Mouse (Mus musculus) ovary, postnatal 14 days (tissue): ENCODE results near the gene Plekha5.

Source experiments
- DNase-seq: peaks from one replicate; pipeline ENCODE4 v3.0.0; 2022; ENCODE audit warnings: low spot score

The Plekha5 gene

GRCm38 (mm10) chr6:140611893-140612473 lies 188.1 kb downstream of the Plekha5 start:
- DNase-seq, result no peak

GRCm38 (mm10) chr6:140613822-140614221 lies 190.0 kb downstream of the Plekha5 start:
- no peak for DNase-seq

- no peak for DNase-seq
These were observed 190.9 kb downstream of the Plekha5 start for GRCm38 (mm10) chr6:140614711-140615110.

- DNase-seq, result no peak
These were observed 196.9 kb downstream of the Plekha5 start for GRCm38 (mm10) chr6:140620531-140621349.

GRCm38 (mm10) chr6:140621622-140622021 lies 197.8 kb downstream of the Plekha5 start:
- DNase-seq, result no peak

- peak; percentile 16 for DNase-seq
These were observed 198.8 kb downstream of the Plekha5 start, which contains the start of gene Aebp2 for GRCm38 (mm10) chr6:140622391-140623225. Gene Aebp2 (plus strand): TSS chr6:140622663.

- DNase-seq, result peak; percentile 92
These were observed 199.6 kb downstream of the Plekha5 start for GRCm38 (mm10) chr6:140623226-140624095.

- DNase-seq, result no peak
These were observed 200.5 kb downstream of the Plekha5 start for GRCm38 (mm10) chr6:140624096-140625051.

- no peak for DNase-seq
These were observed 205.5 kb downstream of the Plekha5 start for GRCm38 (mm10) chr6:140629176-140629859.

- no peak for DNase-seq
These were observed 206.5 kb downstream of the Plekha5 start for GRCm38 (mm10) chr6:140630306-140630705.

- DNase-seq, result no peak
These were observed 209.8 kb downstream of the Plekha5 start for GRCm38 (mm10) chr6:140633616-140634015.

- no peak for DNase-seq
These were observed 212.4 kb downstream of the Plekha5 start for GRCm38 (mm10) chr6:140636290-140636689.

- DNase-seq, result no peak
These were observed 218.2 kb downstream of the Plekha5 start for GRCm38 (mm10) chr6:140642010-140642409.

- DNase-seq, result no peak
These were observed 218.8 kb downstream of the Plekha5 start for GRCm38 (mm10) chr6:140642655-140643054.

GRCm38 (mm10) chr6:140645931-140646330 lies 222.1 kb downstream of the Plekha5 start:
- no peak for DNase-seq
